11 mouse cellular contexts compared by ENCODE assay signal in the genomic region with DNA sequence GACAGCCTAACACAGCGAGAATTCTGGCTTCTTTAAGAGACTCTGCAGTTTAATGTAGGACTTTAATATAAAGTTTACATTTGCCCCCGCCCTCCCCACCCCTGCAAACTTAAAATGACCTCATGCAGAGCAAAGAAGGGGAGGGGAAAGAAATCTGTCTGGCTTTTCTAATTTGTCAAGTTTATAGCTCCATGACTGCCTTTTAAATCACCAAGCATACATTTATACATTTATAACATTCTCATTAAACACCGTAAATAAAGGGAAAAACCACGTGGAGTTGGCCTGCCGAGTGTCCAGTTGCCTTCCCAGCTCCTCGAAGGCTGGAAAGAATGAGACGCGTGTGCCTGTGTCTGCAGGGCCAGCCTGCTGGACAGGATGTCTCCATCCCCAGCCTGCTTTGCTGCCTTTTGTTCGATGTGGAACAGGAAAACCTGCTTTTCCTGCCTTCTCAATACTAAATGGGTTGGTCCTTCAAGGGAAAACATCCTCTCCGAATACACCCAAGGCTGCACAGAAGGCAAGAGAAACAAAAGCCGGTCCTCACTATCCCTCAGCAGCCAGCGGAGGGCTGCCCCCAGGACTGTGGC. TPM values are rescaled to one million over a fixed set of nuclear protein-coding genes. Genes with fewer than 3 reads are reported as not detected.
A peak's percentile ranks its signal among the peaks of the same experiment; 100 is the strongest.
DNase-seq lines count a peak whose midpoint lies in the region; ATAC-seq and TF ChIP-seq lines count a peak whose summit lies in the region.
"Had no signal": no experiment of that assay in that cellular context is flagged by ENCODE, and none has a peak within 500 bp of the region (broad histone marks: within the 10 kb centered on the region; RNA-seq: fewer than 3 reads in every experiment).

No protein-coding gene starts in this region.

- no peak for TF ChIP-seq CTCF in intestine, postnatal 0 days (IDR thresholded peaks at IDR 0.05; ENCODE audit: low read depth)

- peak; percentile 23 to 40 for DNase-seq in adrenal gland, postnatal 36 days
- DNase-seq in MN1 (ENCODE audit: low spot score): no peak
- DNase-seq in layer of hippocampus, postnatal 10 days (ENCODE audit: low spot score in 2 of 2): no peak
- DNase-seq in layer of hippocampus, adult 9-11 months: no peak
- DNase-seq in cerebellum, adult 11 months: no peak

- no peaks in the 10 kb centered on the region for H3K27me3 ChIP-seq in embryonic facial prominence, embryonic 12.5 days
- H3K27me3 ChIP-seq in intestine, postnatal 0 days (replicated peaks; ENCODE audit: control insufficient read depth, insufficient read depth, low read length): no peaks in the 10 kb centered on the region
- H3K27me3 ChIP-seq in liver, embryonic 16.5 days (ENCODE audit: control insufficient read depth, insufficient read depth, low read depth, low read length): no peaks in the 10 kb centered on the region
- H3K27me3 ChIP-seq: Patski had no signal

- peaks cover 3% of the 10 kb centered on the region; the same call in 1 of the 2 replicates for H3K4me1 ChIP-seq in embryonic facial prominence, embryonic 12.5 days
- 0 out of 2 replicates have a peak, but pooled peaks cover 2% of the 10 kb centered on the region for H3K4me1 ChIP-seq in intestine, postnatal 0 days (replicated peaks; ENCODE audit: control insufficient read depth, insufficient read depth, low read length)
- no peaks in the 10 kb centered on the region for H3K4me1 ChIP-seq in liver, embryonic 16.5 days (ENCODE audit: control insufficient read depth, low read depth, low read length)
- H3K4me1 ChIP-seq: megakaryocyte, embryonic 14.5 days had no signal

- WGBS in embryonic facial prominence, embryonic 12.5 days: 44% methylated on average over 12 of the region's 12 CpGs
- WGBS in intestine, postnatal 0 days: 37% methylated on average over 12 of the region's 12 CpGs
- WGBS in liver, embryonic 16.5 days (ENCODE audit: insufficient replicate concordance): 49% methylated on average over 12 of the region's 12 CpGs

- no peaks in the 10 kb centered on the region for H3K9me3 ChIP-seq in embryonic facial prominence, embryonic 12.5 days
- no peaks in the 10 kb centered on the region for H3K9me3 ChIP-seq in intestine, postnatal 0 days (ENCODE audit: control insufficient read depth)
- H3K9me3 ChIP-seq in liver, embryonic 16.5 days (replicated peaks; ENCODE audit: control insufficient read depth, low read length): no peaks in the 10 kb centered on the region
- H3K9me3 ChIP-seq: megakaryocyte, embryonic 14.5 days had no signal

- H3K9ac ChIP-seq in embryonic facial prominence, embryonic 12.5 days: no peak overlapping the region
- no peak overlapping the region for H3K9ac ChIP-seq in intestine, postnatal 0 days (ENCODE audit: low read depth, low read length)
- H3K9ac ChIP-seq in liver, embryonic 16.5 days (ENCODE audit: low read depth, low read length): no peak overlapping the region

- H3K27ac ChIP-seq in embryonic facial prominence, embryonic 12.5 days: peak overlapping the region; percentile 37; the same call in 1 of the 2 replicates
- peak overlapping the region; percentile 15 for H3K27ac ChIP-seq in intestine, postnatal 0 days (ENCODE audit: low read depth, low read length)
- H3K27ac ChIP-seq in liver, embryonic 16.5 days (ENCODE audit: low read length): no peak overlapping the region

- no peak for ATAC-seq in embryonic facial prominence, embryonic 12.5 days (ENCODE audit: insufficient number of reproducible peaks, insufficient read depth, low FRiP score, low TSS enrichment)
- no peak for ATAC-seq in intestine, postnatal 0 days
- ATAC-seq in liver, embryonic 16.5 days (ENCODE audit: low read depth): peak; percentile 35; the same call in 1 of the 2 replicates
- ATAC-seq: Patski had no signal

- H3K36me3 ChIP-seq in embryonic facial prominence, embryonic 12.5 days: no peaks in the 10 kb centered on the region
- H3K36me3 ChIP-seq in intestine, postnatal 0 days (ENCODE audit: control insufficient read depth, insufficient read depth): no peaks in the 10 kb centered on the region
- no peaks in the 10 kb centered on the region for H3K36me3 ChIP-seq in liver, embryonic 16.5 days (ENCODE audit: control insufficient read depth, insufficient read depth)

- H3K4me3 ChIP-seq in embryonic facial prominence, embryonic 12.5 days: no peak overlapping the region
- no peak overlapping the region for H3K4me3 ChIP-seq in intestine, postnatal 0 days (ENCODE audit: low read depth, low read length)
- H3K4me3 ChIP-seq in liver, embryonic 16.5 days (ENCODE audit: low read depth, low read length): no peak overlapping the region
- H3K4me3 ChIP-seq: erythroblast, embryonic 14.5 days; megakaryocyte, embryonic 14.5 days had no signal

- H3K4me2 ChIP-seq in embryonic facial prominence, embryonic 12.5 days (replicated peaks): no peak overlapping the region
- H3K4me2 ChIP-seq in intestine, postnatal 0 days (replicated peaks; ENCODE audit: low read depth): no peak overlapping the region
- H3K4me2 ChIP-seq in liver, embryonic 16.5 days (ENCODE audit: low read depth, low read length): no peak overlapping the region

RNA-seq across cellular contexts. Expression of a gene that starts 16.6 kb away (rescaled TPM):
- total RNA-seq in adrenal gland, postnatal 36 days (2021): 10 to 100 TPM; 20.9 to 27.5 TPM
- polyA plus RNA-seq in embryonic facial prominence, embryonic 12.5 days (2016; fragmentation: Nextera tagmentation; extraction: Ambion mirVana): 5.6 and 5.8 TPM in 2 replicates
- 6.2 and 7.3 TPM in 2 replicates for polyA plus RNA-seq in intestine, postnatal 0 days (2015; fragmentation: Nextera tagmentation; extraction: Ambion mirVana)
- polyA plus RNA-seq in liver, embryonic 16.5 days (2015; fragmentation: Nextera tagmentation; extraction: Ambion mirVana): 1.2 and 1.6 TPM in 2 replicates
- total RNA-seq in layer of hippocampus, postnatal 10 days (2021): 100 to 1,000 TPM; 246 to 254 TPM

Comparison
In these comparisons a context has a peak if more than half of its experiments do, and no peak if none do; other contexts are left out.
1. DNase-seq: peak in adrenal gland, postnatal 36 days (2 of 2); none in MN1 (single experiment), layer of hippocampus, postnatal 10 days (0 of 2), layer of hippocampus, adult 9-11 months (single experiment) and cerebellum, adult 11 months (single experiment).